Mouse (Mus musculus) midbrain, postnatal 0 days (tissue): ENCODE data around the gene Trio. TPM values are rescaled to one million over a fixed set of nuclear protein-coding genes. Genes with fewer than 3 reads are reported as not detected.

ENCODE experiments used
- ATAC-seq: fragments of 200-750 bp; cut with Nextera tagmentation; 2 replicates; pipeline ENCODE4 v1.8.0; 2017; ENCODE audit warnings: moderate number of reproducible peaks, mild to moderate bottlenecking, moderate TSS enrichment, moderate library complexity; ENCODE audit not compliant: low FRiP score
- DNase-seq: peaks from one replicate; pipeline ENCODE4 v3.0.0-alpha.2; 2015; ENCODE audit warnings: low spot score
- H3K27ac ChIP-seq: fragments of 300-500 bp; sonication (generic); 2 replicates; pipeline ENCODE4 v1.5.1; 2014; ENCODE audit warnings: low read depth, mild to moderate bottlenecking, low read length, mixed read lengths
- H3K27me3 ChIP-seq: fragments of 300-500 bp; sonication (generic); 2 replicates; pipeline ENCODE4 v1.6.1; 2014; ENCODE audit warnings: low read length, control low read depth, mixed read lengths; ENCODE audit not compliant: insufficient read depth
- H3K36me3 ChIP-seq: fragments of 300-500 bp; sonication (generic); 2 replicates; pipeline ENCODE4 v1.6.1; 2014; ENCODE audit warnings: low read length, control low read depth, mixed read lengths; ENCODE audit not compliant: insufficient read depth
- H3K4me1 ChIP-seq: fragments of 300-500 bp; sonication (generic); 2 replicates; pipeline ENCODE4 v1.6.1; 2014; ENCODE audit warnings: mild to moderate bottlenecking, control low read depth, antibody characterized with exemption, low read length, mixed read lengths; ENCODE audit not compliant: insufficient read depth
- H3K4me2 ChIP-seq: fragments of 300-500 bp; sonication (generic); 2 replicates; pipeline ENCODE4 v1.6.1; 2014; ENCODE audit warnings: low read depth, mild to moderate bottlenecking, low read length, mixed read lengths; ENCODE audit not compliant: poor library complexity, severe bottlenecking
- H3K4me3 ChIP-seq: fragments of 300-500 bp; sonication (generic); 2 replicates; pipeline ENCODE4 v1.5.1; 2014; ENCODE audit warnings: low read depth, mild to moderate bottlenecking, low read length, moderate library complexity
- H3K9ac ChIP-seq: fragments of 300-500 bp; sonication (generic); replicated peaks from 2 replicates; pipeline ENCODE4 v1.6.1; 2014; ENCODE audit warnings: mild to moderate bottlenecking, low read length, moderate library complexity, mixed read lengths; ENCODE audit not compliant: poor library complexity, severe bottlenecking
- H3K9me3 ChIP-seq: fragments of 300-500 bp; sonication (generic); 2 replicates; pipeline ENCODE4 v1.6.1; 2016; ENCODE audit warnings: low read length, control low read depth
- CTCF ChIP-seq: IDR thresholded peaks from 2 replicates; pipeline ENCODE4 v1.5.1; 2016; ENCODE audit warnings: antibody characterized with exemption, mild to moderate bottlenecking
- WGBS: fragments of 180-500 bp; shearing (Covaris S2); extraction: QIAGEN DNeasy Blood & Tissue Kit; methylation state at CpG from one replicate; pipeline ENCODE4 v1.1.7; 2014; 5-methylcytosine and 5-hydroxymethylcytosine counted together
- polyA plus RNA-seq: library from polyadenylated mRNA; unstranded; fragments of >200 nt; fragmentation: Nextera tagmentation; extraction: Ambion mirVana; gene quantifications from 2 replicates; pipeline ENCODE4 v1.2.1, GENCODE M21; 2015
- total RNA-seq: library from RNA; depleted of rRNA; stranded (reverse); fragments of >200 nt; gene quantifications from 2 replicates; pipeline ENCODE4 v1.2.3, GENCODE M21; 2014

Trio gene
- total and polyA plus RNA-seq, 2 experiments from 2014 or later: 23.3 to 213 TPM

GRCm38 (mm10) chr15:27998621-27999359 is 26.9 kb downstream of the Trio start:
- Histone ChIP-seq H3K36me3 (no peaks in the 10 kb centered on the region), H3K4me3 (no peak overlapping the region), H3K9me3 (no peaks in the 10 kb centered on the region), H3K9ac (no peak overlapping the region), H3K27ac (no peak overlapping the region), H3K4me1 (peaks cover 24% of the 10 kb centered on the region), H3K27me3 (no peaks in the 10 kb centered on the region), H3K4me2 (no peak overlapping the region)
- ATAC-seq: no peak
- no peak for TF ChIP-seq CTCF
- WGBS: 22% methylated on average over 8 of the region's 8 CpGs
- DNase-seq: no peak

GRCm38 (mm10) chr15:27997917-27998316 is 27.7 kb downstream of the Trio start:
- TF ChIP-seq CTCF: peak; percentile 30
- no peak overlapping the region for H3K4me3 ChIP-seq
- H3K27ac ChIP-seq: no peak overlapping the region
- peaks cover 27% of the 10 kb centered on the region for H3K4me1 ChIP-seq
- no peaks in the 10 kb centered on the region for H3K36me3 ChIP-seq
- no peak for ATAC-seq
- no peaks in the 10 kb centered on the region for H3K27me3 ChIP-seq
- H3K4me2 ChIP-seq: no peak overlapping the region
- H3K9me3 ChIP-seq: no peaks in the 10 kb centered on the region
- DNase-seq: no peak
- no peak overlapping the region for H3K9ac ChIP-seq
- WGBS: 14% methylated on average over 8 of the region's 8 CpGs

GRCm38 (mm10) chr15:27997391-27997841 is 28.2 kb downstream of the Trio start:
- Histone ChIP-seq H3K4me1 (peaks cover 27% of the 10 kb centered on the region), H3K4me2 (no peak overlapping the region), H3K9ac (no peak overlapping the region), H3K36me3 (no peaks in the 10 kb centered on the region), H3K9me3 (no peaks in the 10 kb centered on the region), H3K27me3 (no peaks in the 10 kb centered on the region), H3K27ac (no peak overlapping the region), H3K4me3 (no peak overlapping the region)
- ATAC-seq (peak; percentile 88), DNase-seq (peak; percentile 92)
- WGBS: 28% methylated on average over 9 of the region's 9 CpGs
- no peak for TF ChIP-seq CTCF

GRCm38 (mm10) chr15:27996750-27997149 is 28.9 kb downstream of the Trio start:
- no peak for TF ChIP-seq CTCF
- DNase-seq: no peak
- H3K36me3 ChIP-seq: no peaks in the 10 kb centered on the region
- H3K4me1 ChIP-seq: peaks cover 27% of the 10 kb centered on the region
- no peaks in the 10 kb centered on the region for H3K9me3 ChIP-seq
- no peak overlapping the region for H3K4me3 ChIP-seq
- H3K27me3 ChIP-seq: no peaks in the 10 kb centered on the region
- no peak overlapping the region for H3K27ac ChIP-seq
- H3K9ac ChIP-seq: no peak overlapping the region
- ATAC-seq: no peak
- H3K4me2 ChIP-seq: no peak overlapping the region
- 80% methylated on average over 4 of the region's 4 CpGs for WGBS

- 18% methylated on average over 3 of the region's 3 CpGs for WGBS
- Histone ChIP-seq H3K4me1 (peaks cover 27% of the 10 kb centered on the region), H3K27ac (no peak overlapping the region)
Observed at GRCm38 (mm10) chr15:27995421-27995820, 30.2 kb downstream of the Trio start.

GRCm38 (mm10) chr15:27994870-27995269 is 30.8 kb downstream of the Trio start:
- H3K4me1 ChIP-seq: peaks cover 27% of the 10 kb centered on the region
- DNase-seq (no peak), ATAC-seq (no peak)
- H3K36me3 ChIP-seq: no peaks in the 10 kb centered on the region
- H3K4me2 ChIP-seq: no peak overlapping the region
- no peaks in the 10 kb centered on the region for H3K27me3 ChIP-seq
- H3K9me3 ChIP-seq: no peaks in the 10 kb centered on the region
- no peak overlapping the region for H3K9ac ChIP-seq
- H3K27ac ChIP-seq: no peak overlapping the region
- WGBS: 33% methylated on average over 13 of the region's 13 CpGs
- no peak for TF ChIP-seq CTCF
- H3K4me3 ChIP-seq: no peak overlapping the region

More at GRCm38 (mm10) chr15:27995421-27995820, 30.2 kb downstream of the Trio start:
- no peak overlapping the region for H3K4me3 ChIP-seq
- ATAC-seq (no peak), DNase-seq (no peak)
- no peaks in the 10 kb centered on the region for H3K36me3 ChIP-seq
- no peaks in the 10 kb centered on the region for H3K9me3 ChIP-seq
- TF ChIP-seq CTCF: no peak
- no peaks in the 10 kb centered on the region for H3K27me3 ChIP-seq
- H3K9ac ChIP-seq: no peak overlapping the region
- H3K4me2 ChIP-seq: no peak overlapping the region
